Mouse (Mus musculus) liver, embryonic 16.5 days (tissue): Measurements from ENCODE around the gene Pofut1. TPM values are rescaled to one million over a fixed set of nuclear protein-coding genes. Genes with fewer than 3 reads are reported as not detected.

ENCODE experiments used
- ATAC-seq: fragments of 200-750 bp; cut with Nextera tagmentation; 2 replicates; pipeline ENCODE4 v1.8.0; 2017; ENCODE audit warnings: low read depth, mild to moderate bottlenecking, moderate number of reproducible peaks, moderate library complexity
- H3K27ac ChIP-seq: fragments of 300-500 bp; sonication (generic); 2 replicates; pipeline ENCODE4 v1.5.1; 2014; ENCODE audit warnings: mild to moderate bottlenecking, low read length
- H3K27me3 ChIP-seq: fragments of 300-500 bp; sonication (generic); 2 replicates; pipeline ENCODE4 v1.6.1; 2014; ENCODE audit warnings: low read depth, low read length, mixed read lengths; ENCODE audit not compliant: control insufficient read depth, insufficient read depth
- H3K36me3 ChIP-seq: fragments of 300-500 bp; sonication (generic); 2 replicates; pipeline ENCODE4 v1.6.1; 2014; ENCODE audit warnings: mild to moderate bottlenecking; ENCODE audit not compliant: control insufficient read depth, insufficient read depth
- H3K4me1 ChIP-seq: fragments of 300-500 bp; sonication (generic); 2 replicates; pipeline ENCODE4 v1.6.1; 2014; ENCODE audit warnings: low read depth, low read length, mixed read lengths; ENCODE audit not compliant: control insufficient read depth
- H3K4me2 ChIP-seq: fragments of 300-500 bp; sonication (generic); 2 replicates; pipeline ENCODE4 v1.6.1; 2014; ENCODE audit warnings: low read depth, low read length, mixed read lengths
- H3K4me3 ChIP-seq: fragments of 300-500 bp; sonication (generic); 2 replicates; pipeline ENCODE4 v1.5.1; 2014; ENCODE audit warnings: low read depth, mild to moderate bottlenecking, low read length
- H3K9ac ChIP-seq: fragments of 300-500 bp; sonication (generic); 2 replicates; pipeline ENCODE4 v1.6.1; 2014; ENCODE audit warnings: low read depth, low read length
- H3K9me3 ChIP-seq: fragments of 300-500 bp; sonication (generic); replicated peaks from 2 replicates; pipeline ENCODE4 v1.6.1; 2016; ENCODE audit warnings: low read length; ENCODE audit not compliant: control insufficient read depth
- WGBS: fragments of 180-500 bp; shearing (Covaris S2); extraction: QIAGEN DNeasy Blood & Tissue Kit; methylation state at CpG from one replicate; pipeline ENCODE4 v1.1.7; 2014; ENCODE audit not compliant: insufficient replicate concordance; 5-methylcytosine and 5-hydroxymethylcytosine counted together
- polyA plus RNA-seq: library from polyadenylated mRNA; unstranded; fragments of >200 nt; fragmentation: Nextera tagmentation; extraction: Ambion mirVana; gene quantifications from 2 replicates; pipeline ENCODE4 v1.2.1, GENCODE M21; 2015

Gene Pofut1
- polyA plus RNA-seq, 1 experiment from 2014 or later: 2.8 TPM

DNA sequence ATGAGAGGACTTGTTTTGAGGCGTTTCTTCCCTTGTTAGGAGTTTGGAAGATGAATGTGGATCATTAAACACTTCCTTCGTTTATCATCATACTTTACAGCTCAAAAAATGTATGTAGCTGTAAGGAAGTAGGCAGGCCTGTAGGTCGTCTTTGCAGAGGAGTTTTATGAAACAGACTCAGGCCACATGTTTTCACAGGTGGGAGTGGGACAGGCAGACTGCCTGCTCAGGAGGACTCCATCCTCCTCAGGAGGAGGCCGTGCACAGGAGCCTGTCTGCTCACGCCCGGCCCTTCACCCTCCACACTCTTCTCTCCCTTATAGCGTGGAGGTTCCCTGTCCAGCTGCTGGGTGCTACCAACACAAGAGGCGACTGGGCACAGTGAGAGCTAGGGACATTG, 67.8 kb downstream of the Pofut1 start:
- Histone ChIP-seq H3K4me1 (no peaks in the 10 kb centered on the region; the same call in 1 of the 2 replicates), H3K4me2 (no peak overlapping the region), H3K9ac (no peak overlapping the region), H3K27me3 (no peaks in the 10 kb centered on the region), H3K27ac (no peak overlapping the region), H3K4me3 (no peak overlapping the region), H3K9me3 (no peaks in the 10 kb centered on the region), H3K36me3 (no peaks in the 10 kb centered on the region)
- ATAC-seq: no peak
- 62% methylated on average over 8 of the region's 8 CpGs for WGBS

DNA sequence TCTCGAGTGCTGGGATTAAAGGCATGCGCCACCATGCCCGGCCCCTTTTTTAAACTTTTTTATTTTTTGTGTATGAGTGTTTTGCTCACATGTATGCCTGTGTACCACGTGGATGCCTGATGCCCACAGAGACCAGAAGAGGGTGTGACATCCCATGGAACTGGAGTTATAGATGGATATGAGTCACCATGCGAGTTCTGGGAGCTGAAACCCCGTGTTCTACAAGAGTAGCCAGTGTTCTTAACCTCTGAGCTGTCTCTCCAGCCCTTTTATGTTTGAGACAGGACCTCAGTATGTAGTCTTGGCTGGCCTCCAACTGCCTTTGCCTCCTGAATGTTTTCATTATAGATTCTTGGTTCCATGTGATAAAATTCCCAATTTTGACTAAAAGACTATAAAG, 68.9 kb downstream of the Pofut1 start:
- no peak for ATAC-seq
- Histone ChIP-seq H3K27me3 (no peaks in the 10 kb centered on the region), H3K9ac (no peak overlapping the region), H3K9me3 (no peaks in the 10 kb centered on the region), H3K36me3 (no peaks in the 10 kb centered on the region), H3K4me3 (no peak overlapping the region), H3K4me1 (no peaks in the 10 kb centered on the region; the same call in 1 of the 2 replicates), H3K27ac (no peak overlapping the region), H3K4me2 (no peak overlapping the region)
- 68% methylated on average over 6 of the region's 6 CpGs for WGBS

DNA sequence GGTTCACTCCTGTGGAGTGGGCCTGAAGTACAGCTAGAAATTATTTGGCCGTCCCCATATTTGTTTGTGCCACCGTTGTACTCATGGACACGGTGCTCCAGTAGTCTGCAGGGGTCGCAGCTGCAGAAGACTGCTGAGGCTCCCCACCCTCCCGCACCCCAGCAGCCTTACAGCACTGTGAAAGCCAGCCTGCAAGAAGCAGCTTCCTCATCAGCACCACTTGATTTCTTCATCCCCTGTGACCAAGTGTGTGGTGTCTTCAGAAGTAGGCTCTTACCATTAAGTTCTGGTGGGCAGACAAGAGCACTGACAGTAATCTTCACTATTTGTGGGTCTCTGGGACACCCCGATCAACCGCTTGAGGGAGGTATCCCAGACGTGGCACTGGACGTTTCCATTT, 71.6 kb downstream of the Pofut1 start:
- no peak for ATAC-seq
- Histone ChIP-seq H3K4me2 (no peak overlapping the region; the same call in 1 of the 2 replicates), H3K27me3 (no peaks in the 10 kb centered on the region), H3K9ac (no peak overlapping the region), H3K27ac (no peak overlapping the region), H3K4me3 (no peak overlapping the region), H3K36me3 (no peaks in the 10 kb centered on the region), H3K9me3 (no peaks in the 10 kb centered on the region), H3K4me1 (no peaks in the 10 kb centered on the region; the same call in 1 of the 2 replicates)
- 74% methylated on average over 9 of the region's 9 CpGs for WGBS

DNA sequence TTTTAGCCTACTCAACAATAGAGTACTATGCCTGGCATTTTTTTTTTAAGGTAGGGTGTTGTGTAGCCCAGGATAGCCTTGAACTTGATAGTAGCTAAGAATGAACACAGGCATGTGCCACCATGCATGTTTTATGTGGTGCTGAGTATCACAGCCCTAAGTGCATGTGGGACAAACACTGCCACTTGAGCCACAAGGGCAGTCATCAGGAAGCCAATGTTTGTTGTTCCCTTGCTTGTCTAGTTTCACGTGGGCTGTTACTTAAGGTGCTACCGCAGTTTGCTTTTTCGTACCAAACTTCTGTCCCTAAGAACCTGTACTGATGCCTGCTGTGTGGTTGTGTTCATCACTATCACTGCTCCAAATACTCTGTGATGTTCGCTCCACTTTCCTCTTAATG, 77.1 kb downstream of the Pofut1 start:
- Histone ChIP-seq H3K9ac (no peak overlapping the region), H3K9me3 (no peaks in the 10 kb centered on the region), H3K4me3 (no peak overlapping the region), H3K36me3 (no peaks in the 10 kb centered on the region), H3K4me1 (no peaks in the 10 kb centered on the region), H3K27ac (no peak overlapping the region), H3K27me3 (no peaks in the 10 kb centered on the region), H3K4me2 (no peak overlapping the region)
- WGBS: 80% methylated on average over 4 of the region's 4 CpGs
- no peak for ATAC-seq

DNA sequence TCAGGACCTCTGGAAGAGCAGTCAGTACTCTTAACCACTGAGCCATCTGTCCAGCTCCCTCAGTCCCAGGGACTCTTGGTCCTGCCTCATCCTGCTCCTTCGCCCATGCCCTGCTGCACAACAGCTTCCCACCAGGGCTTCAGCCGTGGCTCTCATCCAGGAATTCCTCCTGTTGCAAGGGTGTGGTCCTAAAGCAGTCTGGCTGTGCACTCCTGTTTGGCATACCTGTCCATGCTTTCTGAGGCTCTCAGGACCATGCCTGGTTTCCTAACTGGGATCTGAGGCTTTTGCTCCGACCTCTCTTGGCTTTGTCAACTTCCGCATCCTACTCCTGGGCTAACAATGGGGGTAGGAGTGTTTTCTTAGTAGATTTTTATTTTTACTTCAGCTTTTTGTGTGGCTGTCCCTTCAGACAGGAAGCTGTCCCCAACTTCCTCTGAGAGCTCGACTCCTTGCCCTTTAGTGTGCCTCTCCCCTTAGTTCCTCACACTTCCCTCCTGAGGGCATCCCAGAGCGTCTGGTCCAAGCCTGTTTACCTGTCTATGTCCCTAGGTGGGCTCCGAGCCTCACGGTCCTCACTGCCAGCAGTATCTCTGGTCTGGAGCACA, 77.8 kb downstream of the Pofut1 start:
- no peaks in the 10 kb centered on the region for H3K36me3 ChIP-seq
- no peak overlapping the region for H3K4me3 ChIP-seq
- H3K27ac ChIP-seq: peak overlapping the region; percentile 76
- 52% methylated on average over 8 of the region's 8 CpGs for WGBS
- H3K9me3 ChIP-seq: no peaks in the 10 kb centered on the region
- H3K4me2 ChIP-seq: peak overlapping the region; percentile 18; the same call in 1 of the 2 replicates
- 0 out of 2 replicates have a peak, but pooled peaks have one; percentile 9 for ATAC-seq
- H3K27me3 ChIP-seq: no peaks in the 10 kb centered on the region
- no peaks in the 10 kb centered on the region for H3K4me1 ChIP-seq
- H3K9ac ChIP-seq: no peak overlapping the region

Other genes starting within 250 kb of the Pofut1 start
- gene Pdrg1, start 226.1 kb upstream of the Pofut1 start, polyA plus RNA-seq: 31.6 and 34.0 TPM in 2 replicates
- not detected in 2 replicates for gene Xkr7, start 209.7 kb upstream of the Pofut1 start, polyA plus RNA-seq
- gene Ccm2l, start 175.6 kb upstream of the Pofut1 start, polyA plus RNA-seq: 0.37 and 0.52 TPM in 2 replicates
- 10.1 and 11.7 TPM in 2 replicates for gene Hck, start 133.1 kb upstream of the Pofut1 start, polyA plus RNA-seq
- 30.9 and 36.2 TPM in 2 replicates for gene Tm9sf4, start 80.2 kb upstream of the Pofut1 start, polyA plus RNA-seq
- gene Tspyl3, start 16.1 kb upstream of the Pofut1 start, polyA plus RNA-seq: 2.0 and 2.4 TPM in 2 replicates
- gene Plagl2, start 107 bp upstream of the Pofut1 start, polyA plus RNA-seq: 13.9 and 16.7 TPM in 2 replicates
- gene Kif3b, start 49.9 kb downstream of the Pofut1 start, polyA plus RNA-seq: 1.9 and 2.1 TPM in 2 replicates
- gene Asxl1, start 104.3 kb downstream of the Pofut1 start, polyA plus RNA-seq: 4.2 and 4.7 TPM in 2 replicates